Mouse (Mus musculus): ENCODE results near the gene Nup50.

Nup50 gene

DNA sequence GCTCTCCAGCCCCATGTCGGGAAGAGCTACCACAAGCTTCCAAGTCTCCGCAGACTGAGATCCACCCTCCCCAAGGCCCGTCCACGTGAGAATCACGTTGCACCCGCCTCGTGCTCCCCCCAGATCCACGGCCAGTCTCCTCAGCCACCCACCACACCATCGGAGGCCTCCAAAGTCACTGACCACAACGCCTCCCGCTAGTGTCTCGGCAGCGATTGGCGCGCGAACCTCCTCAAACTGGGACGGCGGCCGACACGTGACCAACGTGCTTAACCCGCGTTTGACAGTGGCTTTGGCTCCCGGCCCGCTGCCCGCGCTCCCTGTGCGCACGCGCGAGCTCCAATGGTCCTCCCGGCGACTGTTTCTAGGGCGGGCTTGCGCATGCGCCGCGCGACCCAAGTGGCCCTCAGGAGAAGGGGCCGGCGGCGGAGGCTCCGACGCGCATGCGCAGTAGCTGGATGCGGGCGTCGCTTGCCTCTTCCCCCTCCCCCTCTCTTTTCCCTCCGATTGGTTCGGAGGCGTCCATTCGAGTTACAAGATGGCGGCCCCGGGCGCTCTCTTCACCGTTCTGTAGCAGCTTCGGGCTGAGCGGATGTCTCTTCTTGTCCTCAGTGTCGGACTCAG, at the start of gene Nup50:
TSS of gene Nup50 (plus strand) at position 528 of the 624 bp plus-strand sequence.
- DNase-seq (ENCODE audit: low read depth, low spot score): peak; percentile 99

DNA sequence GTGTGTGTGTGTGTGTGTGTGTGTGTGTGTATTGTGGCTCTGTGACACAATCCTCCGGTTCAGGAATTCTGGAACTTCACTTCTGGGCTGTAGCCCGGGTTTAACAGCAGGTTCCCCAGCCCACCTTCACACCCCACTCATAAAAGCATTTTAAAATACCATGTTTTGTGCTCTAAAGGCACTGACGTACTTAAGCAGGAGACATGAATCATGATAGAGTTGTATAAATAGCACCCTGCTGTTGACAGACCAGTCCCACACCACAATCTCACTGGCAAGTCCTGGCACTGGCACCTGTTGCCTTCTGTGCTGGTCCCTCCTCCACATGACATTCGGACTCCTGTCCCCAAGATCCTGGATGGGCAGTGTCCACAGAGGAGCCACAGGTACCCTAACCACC, 49.3 kb upstream of the Nup50 start:
- no peak for DNase-seq (ENCODE audit: low read depth, low spot score)

DNA sequence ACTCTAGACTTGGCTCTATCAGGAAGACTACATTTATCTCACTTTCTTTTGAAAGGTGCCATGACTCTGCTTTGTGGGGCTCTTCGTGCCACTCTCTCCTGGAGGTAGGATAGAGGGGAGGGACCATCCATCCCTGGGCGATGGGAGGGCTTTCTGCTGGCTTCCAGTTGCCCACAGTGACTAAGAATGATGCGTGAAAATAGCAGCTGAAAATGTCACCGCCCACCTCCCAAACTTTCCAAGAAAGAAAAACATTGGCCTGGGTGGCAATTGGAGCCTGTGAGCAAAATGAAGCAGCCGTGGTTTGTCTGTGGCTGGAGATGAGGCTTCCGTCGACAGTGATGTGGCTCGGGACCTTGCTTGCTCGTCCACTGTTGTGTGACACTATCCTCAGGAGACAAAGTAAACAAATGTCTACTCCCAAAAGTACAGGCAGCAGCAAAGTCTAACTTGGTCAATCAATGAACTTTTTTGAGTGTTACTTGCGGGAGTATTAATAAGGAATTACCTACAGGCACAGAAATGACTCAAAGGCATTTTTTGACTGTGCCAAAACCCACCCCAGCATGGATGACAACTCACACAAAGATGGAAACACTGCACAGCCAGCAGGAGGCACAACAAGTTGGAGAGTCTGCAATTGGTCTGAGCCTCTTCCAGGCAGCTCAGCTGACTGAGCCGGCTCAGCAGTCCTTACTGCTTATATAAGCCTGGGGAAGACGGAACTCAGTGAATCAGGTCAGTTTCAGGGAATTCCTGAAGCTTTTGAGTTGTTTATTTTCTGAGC, 46.0 kb upstream of the Nup50 start:
- no peak for DNase-seq (ENCODE audit: low read depth, low spot score)

- no peak for DNase-seq (ENCODE audit: low read depth, low spot score)
Observed at GRCm38 (mm10) chr15:84888066-84888465, 35.1 kb upstream of the Nup50 start.

DNA sequence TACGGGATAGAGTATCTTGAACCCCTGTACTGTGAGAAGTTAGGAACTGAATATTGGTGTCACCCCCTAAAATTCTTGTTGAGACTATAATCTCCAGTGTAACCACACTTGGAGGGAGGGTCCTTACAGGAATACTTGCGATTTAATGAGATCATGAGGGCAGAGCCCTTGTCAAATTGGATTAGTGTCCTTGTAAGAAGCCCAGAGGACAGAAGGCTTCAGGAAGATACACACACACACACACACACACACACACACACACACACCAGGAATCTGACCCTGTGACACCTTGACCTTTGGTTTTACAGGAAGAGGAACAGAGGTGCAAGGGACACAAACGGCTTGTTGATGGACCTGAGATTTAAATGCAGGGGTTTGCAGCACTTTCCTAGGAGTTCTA, 32.0 kb upstream of the Nup50 start:
- DNase-seq (ENCODE audit: low read depth, low spot score): no peak

DNA sequence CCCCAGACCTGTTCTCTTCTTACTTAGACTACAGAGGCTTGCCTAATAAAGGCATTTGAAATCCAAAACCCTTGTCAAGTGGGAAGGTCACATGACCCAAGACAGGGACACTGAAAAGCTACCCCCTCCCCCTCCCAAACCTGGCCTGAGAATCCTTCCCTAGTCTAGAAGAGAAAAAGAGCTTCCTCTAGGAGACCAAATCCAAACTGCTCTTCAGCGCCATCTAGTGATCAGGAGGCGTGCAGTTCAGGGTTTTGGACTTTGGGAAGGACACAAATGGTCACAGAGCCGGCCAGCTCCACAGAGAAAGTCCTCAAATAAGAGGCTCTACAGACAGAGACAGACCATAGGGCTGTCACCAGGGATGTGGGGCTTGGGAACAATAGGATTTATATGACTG, 31.6 kb upstream of the Nup50 start:
- peak; percentile 37 for DNase-seq (ENCODE audit: low read depth, low spot score)

DNA sequence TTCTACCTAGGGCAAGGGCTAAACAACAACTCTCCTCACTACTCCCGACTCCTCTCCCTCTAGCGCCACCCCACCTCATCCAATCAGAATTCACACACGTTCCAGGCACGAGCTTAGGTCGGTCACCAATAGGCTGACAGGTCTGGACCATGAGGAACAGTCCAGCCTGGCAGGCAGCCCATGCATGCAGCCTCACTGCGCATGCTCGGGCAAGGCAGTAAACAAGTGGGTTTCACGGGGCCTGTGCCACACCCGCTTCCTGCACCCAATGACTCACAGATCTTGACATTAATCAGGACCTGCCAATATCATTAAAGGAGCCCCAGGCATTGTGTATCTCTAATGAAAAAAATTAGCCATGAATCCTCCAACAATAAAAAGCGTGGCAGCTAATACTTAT, 27.0 kb upstream of the Nup50 start:
- peak; percentile 45 for DNase-seq (ENCODE audit: low read depth, low spot score)

GRCm38 (mm10) chr15:84896664-84897063, 26.5 kb upstream of the Nup50 start:
- DNase-seq (ENCODE audit: low read depth, low spot score): peak; percentile 55

DNA sequence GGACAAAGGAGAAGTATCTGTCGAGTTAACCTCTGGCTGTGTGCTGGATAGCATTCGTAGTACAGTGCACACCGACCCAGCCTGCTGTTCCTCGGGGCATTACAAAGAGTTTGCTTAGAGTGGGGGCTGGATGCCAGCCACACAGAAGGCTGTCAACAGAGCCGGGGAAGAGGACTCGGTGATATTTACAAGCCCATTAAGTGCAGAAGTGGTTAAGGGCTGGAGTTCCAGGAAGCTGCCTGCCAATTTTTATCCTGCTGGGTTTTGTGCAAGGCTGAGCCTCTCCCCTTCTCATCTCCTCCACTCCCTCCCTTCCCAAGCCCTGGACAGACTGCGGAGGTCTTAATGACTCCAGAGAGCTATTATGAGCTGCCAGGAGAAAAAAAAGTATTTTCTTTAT, 25.1 kb upstream of the Nup50 start:
- DNase-seq (ENCODE audit: low read depth, low spot score): no peak

- no peak for DNase-seq (ENCODE audit: low read depth, low spot score)
Observed at GRCm38 (mm10) chr15:84903843-84904385, 19.3 kb upstream of the Nup50 start.

- DNase-seq (ENCODE audit: low read depth, low spot score): no peak
Observed at GRCm38 (mm10) chr15:84913201-84913600, 10.0 kb upstream of the Nup50 start.

- DNase-seq (ENCODE audit: low read depth, low spot score): no peak
Observed at GRCm38 (mm10) chr15:84919938-84920337, 3.3 kb upstream of the Nup50 start, which contains the start of gene Gm29666. TSS of gene Gm29666 (minus strand) at chr15:84920038.

DNA sequence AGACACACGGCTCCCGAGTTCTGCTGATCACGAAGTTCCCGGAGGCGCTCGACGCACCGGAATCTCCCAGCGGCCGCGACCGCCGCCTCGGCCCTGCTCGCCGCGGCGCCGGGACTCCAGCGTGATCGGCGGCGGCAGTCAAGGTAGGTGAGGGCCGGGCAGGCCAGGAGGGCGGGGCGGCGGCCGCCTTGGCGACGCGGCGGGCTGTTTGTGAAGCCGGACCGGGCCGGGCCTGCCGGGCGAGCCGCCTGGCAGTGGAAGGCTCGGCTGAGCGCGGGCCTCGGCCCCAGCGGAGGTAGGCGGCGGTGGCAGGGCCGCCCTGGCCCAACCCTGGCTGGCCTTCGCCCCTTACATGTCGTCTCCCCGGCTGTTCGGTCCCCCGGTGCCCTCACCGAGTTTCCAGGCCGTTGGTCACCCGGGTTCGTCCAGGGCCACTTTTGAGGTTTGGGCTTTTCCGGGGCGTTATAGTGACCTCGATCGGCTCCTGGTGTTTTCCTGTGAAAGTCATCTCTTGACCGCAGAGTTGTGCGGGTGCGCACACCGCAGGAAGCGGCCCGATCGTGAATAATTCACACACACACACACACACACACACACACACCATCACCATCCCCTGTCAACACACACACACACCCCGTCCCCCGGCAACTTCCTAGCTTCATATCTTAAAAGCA, 434 bp downstream of the Nup50 start:
- peak; percentile 72 for DNase-seq (ENCODE audit: low read depth, low spot score)

DNA sequence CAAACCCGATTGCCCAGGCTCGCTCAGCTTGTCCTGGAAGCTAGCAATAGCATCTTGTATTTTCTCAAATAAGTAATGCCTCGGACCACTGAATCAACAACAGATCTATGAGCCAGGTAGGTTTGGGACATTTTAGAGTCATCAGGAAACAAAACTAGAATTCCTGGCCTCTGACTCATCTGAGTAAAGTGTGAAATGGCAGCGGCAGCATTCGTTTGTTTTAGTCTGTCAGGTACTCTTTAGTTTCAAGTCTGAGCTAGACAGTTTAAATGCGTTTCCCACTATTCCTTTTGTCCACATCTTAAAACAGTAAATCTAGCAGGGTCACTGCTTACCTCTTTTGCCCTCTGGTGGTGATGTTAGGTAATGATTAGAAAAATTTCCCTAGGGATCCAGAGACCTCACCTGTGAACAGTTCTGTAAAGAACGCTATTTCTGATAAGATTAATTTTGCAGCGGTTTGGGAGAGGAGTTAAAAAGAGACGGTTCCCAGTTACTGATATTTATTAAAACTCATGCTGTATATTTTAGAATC, 1.6 kb downstream of the Nup50 start:
- peak; percentile 45 for DNase-seq (ENCODE audit: low read depth, low spot score)

- DNase-seq (ENCODE audit: low read depth, low spot score): peak; percentile 42
Observed at GRCm38 (mm10) chr15:84925495-84926018, 2.3 kb downstream of the Nup50 start.

DNA sequence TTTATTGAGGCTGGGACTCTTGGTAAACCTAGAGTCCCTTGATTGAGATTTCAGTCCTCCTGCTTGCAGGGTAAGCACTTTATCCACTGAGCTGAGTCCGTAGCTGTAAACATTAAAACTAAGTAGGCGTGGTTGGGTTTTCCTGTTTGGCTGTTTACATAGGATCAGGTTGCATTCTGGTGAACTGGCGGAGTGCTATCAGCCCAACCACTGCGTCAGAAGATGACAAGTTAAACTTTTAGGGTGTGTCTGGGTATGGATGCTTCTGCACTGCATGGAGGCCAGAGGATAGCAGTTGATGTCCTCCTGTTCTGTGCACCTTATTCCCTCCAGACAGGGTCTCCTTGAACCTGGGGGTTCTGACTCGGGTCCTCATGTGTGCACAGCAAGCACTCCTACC, 9.1 kb downstream of the Nup50 start:
- DNase-seq (ENCODE audit: low read depth, low spot score): no peak

- DNase-seq (ENCODE audit: low read depth, low spot score): no peak
Observed at GRCm38 (mm10) chr15:84934901-84935300, 11.7 kb downstream of the Nup50 start.

DNA sequence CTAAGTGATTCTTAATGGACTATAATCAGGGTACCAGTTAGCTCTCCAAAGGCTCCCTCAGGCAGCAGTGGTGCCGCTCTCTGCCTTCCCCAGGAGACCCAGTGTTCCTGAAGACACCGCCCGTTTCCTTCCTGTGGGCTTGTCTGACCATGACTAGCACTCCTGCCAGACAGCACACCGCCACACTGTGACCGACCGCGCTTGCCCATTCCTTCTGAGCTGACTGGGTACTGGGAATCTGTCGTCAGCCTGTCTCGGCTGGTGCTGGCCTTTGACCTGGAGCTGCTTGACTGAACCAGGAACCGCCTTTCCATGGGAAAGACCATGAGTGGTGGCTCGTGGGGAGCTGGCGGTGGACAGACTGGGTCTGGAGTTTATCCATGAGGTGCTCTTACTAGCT, 16.9 kb downstream of the Nup50 start:
- no peak for DNase-seq (ENCODE audit: low read depth, low spot score)

DNA sequence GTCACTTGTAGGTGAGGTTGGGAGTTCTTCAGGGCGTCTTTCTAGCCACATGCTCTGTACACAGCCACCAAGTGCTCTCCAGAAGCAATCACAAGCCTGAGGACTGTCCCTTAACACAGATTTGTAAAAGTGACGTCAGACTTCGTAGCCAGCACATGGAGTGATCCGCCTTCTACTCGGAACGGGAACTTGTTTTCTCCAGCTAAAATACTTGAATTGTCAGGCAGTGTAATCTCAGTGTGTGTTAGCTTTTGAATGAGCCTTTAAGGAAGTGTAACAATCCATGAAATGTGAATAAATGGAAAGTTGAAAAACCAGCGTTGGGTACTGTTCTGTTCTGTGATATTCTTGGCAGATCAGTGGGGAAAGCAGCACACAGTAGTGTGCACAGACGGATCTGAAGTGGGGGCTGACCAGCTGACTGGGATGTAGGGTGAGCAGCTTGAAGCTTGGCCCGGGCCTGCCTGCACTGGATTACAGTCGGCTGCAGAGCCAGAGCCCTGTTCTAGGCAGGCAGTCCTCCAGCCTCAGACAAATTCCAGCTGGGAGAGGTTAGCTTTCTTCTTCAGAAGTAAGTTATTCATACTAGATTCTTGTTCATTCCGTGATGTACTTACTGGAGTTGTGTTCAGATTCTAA, 19.6 kb downstream of the Nup50 start:
- no peak for DNase-seq (ENCODE audit: low read depth, low spot score)

- no peak for DNase-seq (ENCODE audit: low read depth, low spot score)
Observed at GRCm38 (mm10) chr15:84944319-84944718, 21.1 kb downstream of the Nup50 start.

GRCm38 (mm10) chr15:84948990-84949389, 25.8 kb downstream of the Nup50 start:
- no peak for DNase-seq (ENCODE audit: low read depth, low spot score)
